Mouse (Mus musculus) lung, adult 2 months (tissue): ENCODE measurements around the gene Gsdma3. TPM values are rescaled to one million over a fixed set of nuclear protein-coding genes. Genes with fewer than 3 reads are reported as not detected.

Source experiments
- DNase-seq: peaks from one replicate; pipeline ENCODE4 v3.0.0; 2022
- H3K4me1 ChIP-seq: fragments of 200-500 bp; 2 replicates; pipeline ENCODE4 v1.6.1; 2011; ENCODE audit warnings: low read length; ENCODE audit not compliant: control insufficient read depth, insufficient read depth
- H3K4me3 ChIP-seq: fragments of 200-500 bp; replicated peaks from 2 replicates; pipeline ENCODE3; 2011; ENCODE audit warnings: low read depth, mild to moderate bottlenecking, control low read depth, low read length; ENCODE audit errors: extremely low read depth
- CTCF ChIP-seq: fragments of 200-500 bp; IDR thresholded peaks from 2 replicates; pipeline ENCODE4 v1.5.1; 2011; ENCODE audit warnings: mild to moderate bottlenecking, low read length, control low read depth; ENCODE audit not compliant: insufficient read depth
- POLR2A ChIP-seq: fragments of 200-500 bp; IDR thresholded peaks from 2 replicates; pipeline ENCODE4 v1.6.1; 2011; ENCODE audit warnings: low read depth, mild to moderate bottlenecking, control low read depth, low read length, borderline replicate concordance; ENCODE audit errors: extremely low read depth
- WGBS: fragments of 180-500 bp; shearing (Covaris S2); methylation state at CpG from one replicate; pipeline ENCODE4 v1.1.7; 2018; 5-methylcytosine and 5-hydroxymethylcytosine counted together
- polyA plus RNA-seq: library from polyadenylated mRNA; depleted of rRNA; stranded (reverse); fragments of >200 nt; gene quantifications from 2 replicates; pipeline ENCODE4 v1.2.3, GENCODE M21; 2012; rRNA removed

Gene Gsdma3
- polyA plus RNA-seq, 1 experiment: not detected

GRCm38 (mm10) chr11:98681786-98682745 lies 55.9 kb downstream of the Gsdma3 start, which contains the start of gene Psmd3:
Gene Psmd3 (plus strand): TSS chr11:98682554.
- DNase-seq: peak; percentile 96
- 3% methylated on average over 45 of the region's 45 CpGs for WGBS
- Histone ChIP-seq H3K4me3 (peak within 1 kb of the TSS; percentile 93), H3K4me1 (peaks cover 2% of the 10 kb centered on the region; the same call in 1 of the 2 replicates)
- TF ChIP-seq POLR2A: peak; percentile 86
- TF ChIP-seq CTCF: 0 out of 2 replicates have a peak, but pooled peaks have one; percentile 0

GRCm38 (mm10) chr11:98682811-98683210 lies 56.7 kb downstream of the Gsdma3 start:
- whole genome bisulfite sequencing: under 1% methylated on average over 23 of the region's 23 CpGs

GRCm38 (mm10) chr11:98685642-98686041 lies 59.5 kb downstream of the Gsdma3 start:
- no peak overlapping the region for H3K4me3 ChIP-seq
- peaks cover 2% of the 10 kb centered on the region; the same call in 1 of the 2 replicates for H3K4me1 ChIP-seq
- TF ChIP-seq CTCF (no peak), POLR2A (no peak)
- no peak for DNase-seq
- WGBS: 80% methylated on average over 9 of the region's 9 CpGs

More at GRCm38 (mm10) chr11:98682811-98683210, 56.7 kb downstream of the Gsdma3 start:
- no peak for DNase-seq
- TF ChIP-seq CTCF (no peak), POLR2A (no peak)
- H3K4me3 ChIP-seq: peak overlapping the region; percentile 93
- H3K4me1 ChIP-seq: peaks cover 2% of the 10 kb centered on the region; the same call in 1 of the 2 replicates

- no peak for DNase-seq
- TF ChIP-seq POLR2A (no peak), CTCF (no peak)
These were observed 60.8 kb downstream of the Gsdma3 start for GRCm38 (mm10) chr11:98686976-98687375.

More at GRCm38 (mm10) chr11:98686976-98687375, 60.8 kb downstream of the Gsdma3 start:
- 65% methylated on average over 4 of the region's 4 CpGs for WGBS
- no peak overlapping the region for H3K4me3 ChIP-seq
- H3K4me1 ChIP-seq: no peaks in the 10 kb centered on the region

Other genes with a start within 250 kb of the Gsdma3 start
- gene Tcap, start 242.5 kb upstream of the Gsdma3 start, polyA plus RNA-seq: 73.7 and 136 TPM in 2 replicates
- gene Pnmt, start 239.9 kb upstream of the Gsdma3 start, polyA plus RNA-seq: 2.0 and 3.5 TPM in 2 replicates
- gene Pgap3, start 225.9 kb upstream of the Gsdma3 start, polyA plus RNA-seq: 26.6 and 28.1 TPM in 2 replicates
- gene Erbb2, start 213.9 kb upstream of the Gsdma3 start, polyA plus RNA-seq: 31.7 and 33.8 TPM in 2 replicates
- gene Mien1, start 187.4 kb upstream of the Gsdma3 start, polyA plus RNA-seq: 44.8 and 58.0 TPM in 2 replicates
- gene Grb7, start 180.0 kb upstream of the Gsdma3 start, polyA plus RNA-seq: 48.0 and 48.9 TPM in 2 replicates
- 6.4 and 10.1 TPM in 2 replicates for gene Ikzf3, start 80.3 kb upstream of the Gsdma3 start, polyA plus RNA-seq
- gene Zpbp2, start 75.3 kb upstream of the Gsdma3 start, polyA plus RNA-seq: 0.34 TPM in 1 of 2 replicates, not detected in the other
- gene Ormdl3, start 39.0 kb upstream of the Gsdma3 start, polyA plus RNA-seq: 55.6 and 56.7 TPM in 2 replicates
- not detected in 2 replicates for gene Lrrc3c, start 28.1 kb upstream of the Gsdma3 start, polyA plus RNA-seq
- not detected in 2 replicates for gene Gm12355, start 699 bp upstream of the Gsdma3 start, polyA plus RNA-seq
- gene Gsdma2, start 20.4 kb downstream of the Gsdma3 start, polyA plus RNA-seq: not detected in 2 replicates
- gene Gsdma, start 38.0 kb downstream of the Gsdma3 start, polyA plus RNA-seq: 11.5 TPM in 1 of 2 replicates, not detected in the other
- 136 and 156 TPM in 2 replicates for gene Psmd3, start 56.2 kb downstream of the Gsdma3 start, polyA plus RNA-seq
- gene Csf3, start 74.9 kb downstream of the Gsdma3 start, polyA plus RNA-seq: not detected in 2 replicates
- gene Med24, start 103.1 kb downstream of the Gsdma3 start, polyA plus RNA-seq: 45.0 and 55.1 TPM in 2 replicates
- gene Thra, start 114.3 kb downstream of the Gsdma3 start, polyA plus RNA-seq: 142 and 159 TPM in 2 replicates
- gene Nr1d1, start 149.0 kb downstream of the Gsdma3 start, polyA plus RNA-seq: 213 and 329 TPM in 2 replicates
- 39.0 and 54.3 TPM in 2 replicates for gene Msl1, start 169.2 kb downstream of the Gsdma3 start, polyA plus RNA-seq
- 33.6 and 37.9 TPM in 2 replicates for gene Casc3, start 178.5 kb downstream of the Gsdma3 start, polyA plus RNA-seq
- gene Rapgefl1, start 210.4 kb downstream of the Gsdma3 start, polyA plus RNA-seq: 3.4 and 18.4 TPM in 2 replicates
- 10.1 and 14.0 TPM in 2 replicates for gene Wipf2, start 237.3 kb downstream of the Gsdma3 start, polyA plus RNA-seq